Mouse (Mus musculus): ENCODE results near the gene Marco. TPM values are rescaled to one million over a fixed set of nuclear protein-coding genes. Genes with fewer than 3 reads are reported as not detected.

The Marco gene
- total RNA-seq, 1 experiment from 2014 or later, result not detected

DNA sequence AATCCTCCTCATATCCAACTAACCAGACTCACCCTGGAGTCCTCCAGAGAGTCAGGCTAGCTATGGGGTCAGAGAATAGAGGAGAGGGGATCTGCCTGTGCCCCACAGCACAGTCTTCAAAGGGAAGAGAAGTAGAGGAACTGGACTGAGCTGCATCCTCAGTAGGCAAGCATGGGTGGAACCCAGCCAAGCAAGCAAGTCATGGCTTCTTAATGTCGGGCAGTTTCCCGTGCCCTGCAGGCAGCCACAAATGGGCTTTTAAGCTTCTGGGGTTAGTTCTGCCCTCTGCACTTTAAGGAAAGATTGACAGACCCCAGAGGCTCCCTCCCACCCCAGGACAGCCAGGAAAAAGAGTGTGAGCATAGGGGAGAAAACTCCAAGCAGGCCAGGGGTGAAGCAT is 63.2 kb downstream of the Marco start:
- no peak for DNase-seq

DNA sequence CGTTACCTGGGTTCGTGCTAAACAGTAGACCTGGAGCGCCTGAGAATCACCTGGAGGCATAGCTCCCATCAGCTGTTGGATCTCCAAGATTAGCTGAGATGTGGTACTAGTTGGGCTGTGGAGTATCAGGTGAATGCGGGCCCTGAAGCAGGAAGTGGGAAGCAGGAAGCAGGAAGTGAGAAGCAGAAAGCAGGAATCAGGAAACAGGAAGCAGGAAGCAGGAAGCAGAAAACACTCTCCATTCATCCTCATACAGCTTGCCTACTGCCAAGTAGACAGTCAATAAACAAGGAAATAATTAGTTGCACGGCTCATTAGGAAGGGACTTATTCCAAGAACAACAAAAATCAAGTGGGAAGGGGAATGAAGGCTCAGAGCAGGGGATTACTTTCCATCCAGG is 69.2 kb downstream of the Marco start:
- no peak for DNase-seq

DNA sequence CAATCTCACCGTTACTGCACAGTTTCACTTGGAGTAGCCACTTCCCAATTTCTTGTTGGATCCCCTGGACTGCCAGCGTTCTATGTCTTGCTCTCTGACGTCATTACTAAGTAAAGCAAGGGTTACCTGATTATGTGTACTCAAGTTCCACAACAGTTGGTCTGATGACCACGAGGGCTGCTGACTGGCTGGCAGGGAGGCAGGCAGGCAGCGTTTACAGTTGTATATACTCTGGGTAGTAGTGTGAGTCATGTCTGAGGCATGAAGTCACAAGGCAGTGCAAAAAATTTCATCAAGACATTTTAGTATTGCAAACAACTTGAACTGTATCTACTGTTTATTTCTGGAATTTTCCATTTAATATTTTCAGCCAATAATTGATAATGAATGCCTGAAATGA is 74.7 kb downstream of the Marco start:
- no peak for DNase-seq

DNA sequence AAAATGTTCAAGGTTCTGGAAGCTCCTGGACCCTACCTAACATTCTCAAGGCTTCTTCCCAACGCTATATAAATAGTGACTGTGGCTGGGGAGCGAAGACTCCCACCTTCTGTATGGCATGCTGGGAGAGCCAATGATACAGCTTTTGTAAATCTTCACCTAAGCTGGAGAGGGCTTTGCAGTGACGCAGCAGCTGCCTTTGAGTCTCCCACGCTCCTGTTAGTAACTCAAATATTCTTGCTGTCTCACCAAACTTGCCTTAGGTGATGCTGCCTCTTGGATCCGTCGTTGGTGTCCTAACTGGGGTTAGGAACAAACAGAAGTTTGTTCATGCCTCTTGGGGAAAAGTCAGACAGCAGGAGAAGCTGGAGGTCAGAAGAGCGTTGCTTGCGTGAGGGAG is 79.2 kb downstream of the Marco start:
- DNase-seq, result no peak

Other genes starting within 250 kb of the Marco start
- gene Steap3, start 232.3 kb downstream of the Marco start, total RNA-seq (2021), result 28.9 and 48.9 TPM in 2 replicates
- gene C1ql2, start 164.4 kb downstream of the Marco start, total RNA-seq (2021), result not detected in 2 replicates
- gene En1, start 97.4 kb upstream of the Marco start, total RNA-seq (2021), result not detected in 2 replicates